ENCODE assay signal across 15 mouse cellular contexts in genomic region chr2:57255153-57255670, GRCm38 (mm10). TPM values are rescaled to one million over a fixed set of nuclear protein-coding genes. Genes with fewer than 3 reads are reported as not detected.
DNase-seq lines count a peak whose midpoint lies in the region; ATAC-seq and TF ChIP-seq lines count a peak whose summit lies in the region.
"Had no signal": no experiment of that assay in that cellular context is flagged by ENCODE, and none has a peak within 500 bp of the region (broad histone marks: within the 10 kb centered on the region; RNA-seq: fewer than 3 reads in every experiment).

No protein-coding gene starts in this region.

- H3K4me1 ChIP-seq in heart, postnatal 0 days (ENCODE audit: control insufficient read depth, insufficient read depth) = peaks cover 5% of the 10 kb centered on the region; the same call in 1 of the 2 replicates
- H3K4me1 ChIP-seq: embryonic facial prominence, embryonic 15.5 days; intestine, embryonic 15.5 days had no signal

- no peak overlapping the region for H3K4me3 ChIP-seq in heart, postnatal 0 days (ENCODE audit: low read depth, low read length)
- H3K4me3 ChIP-seq: embryonic facial prominence, embryonic 15.5 days; intestine, embryonic 15.5 days; neural tube, embryonic 15.5 days had no signal

- 0 out of 2 replicates have a peak, but pooled peaks have one; percentile 21 for ATAC-seq in cerebellum, adult (ENCODE audit: insufficient number of reproducible peaks, low FRiP score, low TSS enrichment)
- ATAC-seq in heart, postnatal 0 days (ENCODE audit: insufficient read depth, low read depth) = peak; percentile 82
- ATAC-seq: forebrain, embryonic 14.5 days; intestine, embryonic 15.5 days had no signal

- no peaks in the 10 kb centered on the region for H3K9me3 ChIP-seq in heart, postnatal 0 days (replicated peaks; ENCODE audit: control insufficient read depth, low read length)
- H3K9me3 ChIP-seq: embryonic facial prominence, embryonic 15.5 days; intestine, embryonic 15.5 days; neural tube, embryonic 15.5 days had no signal

- TF ChIP-seq CTCF in heart, postnatal 0 days (IDR thresholded peaks at IDR 0.05; ENCODE audit: low read depth) = no peak

- 48% methylated on average over 11 of the region's 11 CpGs for WGBS in heart, postnatal 0 days

- H3K36me3 ChIP-seq in heart, postnatal 0 days (replicated peaks; ENCODE audit: control insufficient read depth, insufficient read depth, low read length) = no peaks in the 10 kb centered on the region
- H3K36me3 ChIP-seq: embryonic facial prominence, embryonic 15.5 days; intestine, embryonic 15.5 days; neural tube, embryonic 15.5 days had no signal

- DNase-seq in cerebellum, postnatal 4 days (ENCODE audit: low spot score in 2 of 2) = no peak
- peak; percentile 37 for DNase-seq in kidney, adult 9 months
- no peak for DNase-seq in kidney, postnatal 10 days
- peak; percentile 32 for DNase-seq in cerebellum, adult 11-12 months
- peak; percentile 29 for DNase-seq in heart, postnatal 0 days (ENCODE audit: low spot score)
- no peak for DNase-seq in right cerebral cortex, postnatal 36 days (ENCODE audit: low spot score in 2 of 2)
- no peak for DNase-seq in lung, postnatal 4 days
- DNase-seq: kidney, postnatal 36 days; lung, adult 18-20 months; right cerebral cortex, adult 18-20 months had no signal

- peak overlapping the region; percentile 18; the same call in 1 of the 2 replicates for H3K27ac ChIP-seq in heart, postnatal 0 days (ENCODE audit: low read depth)
- H3K27ac ChIP-seq: embryonic facial prominence, embryonic 15.5 days; intestine, embryonic 15.5 days; neural tube, embryonic 15.5 days had no signal

- no peak overlapping the region for H3K9ac ChIP-seq in heart, postnatal 0 days (replicated peaks; ENCODE audit: low read depth, low read length)
- H3K9ac ChIP-seq: embryonic facial prominence, embryonic 15.5 days; intestine, embryonic 15.5 days; neural tube, embryonic 15.5 days had no signal

- no peak for TF ChIP-seq EP300 in heart, postnatal 0 days (IDR thresholded peaks at IDR 0.05; ENCODE audit: low read depth)

- no peaks in the 10 kb centered on the region for H3K27me3 ChIP-seq in heart, postnatal 0 days (ENCODE audit: control insufficient read depth, insufficient read depth, low read length)
- H3K27me3 ChIP-seq: embryonic facial prominence, embryonic 15.5 days; intestine, embryonic 15.5 days; neural tube, embryonic 15.5 days had no signal

- H3K4me2 ChIP-seq in heart, postnatal 0 days (ENCODE audit: low read depth, low read length) = peak overlapping the region; percentile 14; the same call in 1 of the 2 replicates
- H3K4me2 ChIP-seq: embryonic facial prominence, embryonic 15.5 days; intestine, embryonic 15.5 days; neural tube, embryonic 15.5 days had no signal

RNA-seq across cellular contexts. Expression of gene Gpd2, which starts 17.8 kb away (rescaled TPM):
- total RNA-seq in heart, postnatal 0 days (2014; rRNA removed; ENCODE audit: low replicate concordance) = 9.0 and 17.3 TPM in 2 replicates
- polyA plus RNA-seq in heart, postnatal 0 days (2015; fragmentation: Nextera tagmentation; extraction: Ambion mirVana) = 8.4 and 10.6 TPM in 2 replicates

Comparison
In these comparisons a context has a peak if more than half of its experiments do, and no peak if none do; other contexts are left out.
1. DNase-seq: peak in kidney, adult 9 months (single experiment), cerebellum, adult 11-12 months (single experiment) and heart, postnatal 0 days (single experiment); none in cerebellum, postnatal 4 days (0 of 2), kidney, postnatal 10 days (single experiment), right cerebral cortex, postnatal 36 days (0 of 2) and lung, postnatal 4 days (0 of 2).